Mouse (Mus musculus): Measurements from ENCODE around the gene Ddx5. TPM values are rescaled to one million over a fixed set of nuclear protein-coding genes. Genes with fewer than 3 reads are reported as not detected.
"Not testable (repeated sequence)": the region's sequence is repeated elsewhere in the genome, so short reads cannot be mapped to it uniquely, and the experiment has no call there.

Ddx5 gene
- polyA plus RNA-seq, 1 experiment from 2014 or later, result 429 TPM

- no peak for ATAC-seq (ENCODE audit: insufficient read depth)
- Histone ChIP-seq H3K27ac (ENCODE audit: low read depth) (no peak overlapping the region), H3K36me3 (ENCODE audit: insufficient read depth) (peaks cover 97% of the 10 kb centered on the region), H3K9ac (no peak overlapping the region), H3K9me3 (ENCODE audit: low read depth, low read length) (no peaks in the 10 kb centered on the region), H3K4me2 (no peak overlapping the region), H3K4me1 (ENCODE audit: insufficient read depth) (no peaks in the 10 kb centered on the region), H3K27me3 (ENCODE audit: insufficient read depth, low read length) (no peaks in the 10 kb centered on the region), H3K4me3 (ENCODE audit: low read depth, low read length) (no peak overlapping the region)
- WGBS, result 53% methylated on average over 2 of the region's 2 CpGs
- DNase-seq, result no peak
- TF ChIP-seq CTCF (IDR thresholded peaks at IDR 0.05; ENCODE audit: low read depth), result no peak
Measured at GRCm38 (mm10) chr11:106815761-106816160, 26.8 kb upstream of the Ddx5 start.

DNA sequence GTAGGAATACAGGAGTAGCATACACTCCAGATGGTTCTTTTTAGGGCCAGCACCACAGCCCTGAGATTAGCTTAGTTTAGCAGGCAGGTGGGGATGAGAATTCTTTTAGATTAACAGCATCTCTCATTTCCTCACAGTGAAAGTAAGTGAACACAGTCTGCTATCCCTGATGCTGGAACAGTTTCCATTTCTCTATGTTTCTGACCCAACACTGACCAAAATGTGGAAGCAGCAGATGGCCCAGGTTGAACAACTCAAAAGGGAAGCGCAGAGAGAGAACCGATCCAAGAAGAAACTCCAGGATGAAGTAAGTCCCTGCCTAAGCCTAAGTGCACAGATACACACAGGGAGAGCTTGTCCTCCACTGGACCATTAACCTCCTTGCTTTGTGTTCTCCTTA, 26.3 kb upstream of the Ddx5 start:
- no peak overlapping the region for H3K9ac ChIP-seq
- no peak overlapping the region for H3K4me2 ChIP-seq
- H3K27ac ChIP-seq (ENCODE audit: low read depth), result no peak overlapping the region
- ATAC-seq (ENCODE audit: insufficient read depth), result no peak
- H3K36me3 ChIP-seq (ENCODE audit: insufficient read depth), result peaks cover 97% of the 10 kb centered on the region
- no peaks in the 10 kb centered on the region for H3K4me1 ChIP-seq (ENCODE audit: insufficient read depth)
- no peak for DNase-seq
- H3K4me3 ChIP-seq (ENCODE audit: low read depth, low read length), result no peak overlapping the region
- WGBS, result 93% methylated on average over 2 of the region's 2 CpGs
- no peak for TF ChIP-seq CTCF (IDR thresholded peaks at IDR 0.05; ENCODE audit: low read depth)
- no peaks in the 10 kb centered on the region for H3K27me3 ChIP-seq (ENCODE audit: insufficient read depth, low read length)
- no peaks in the 10 kb centered on the region for H3K9me3 ChIP-seq (ENCODE audit: low read depth, low read length)

- ATAC-seq (ENCODE audit: insufficient read depth) (no peak), DNase-seq (no peak)
- no peak overlapping the region for H3K4me2 ChIP-seq
- no peak overlapping the region for H3K9ac ChIP-seq
- no peaks in the 10 kb centered on the region for H3K4me1 ChIP-seq (ENCODE audit: insufficient read depth)
- H3K9me3 ChIP-seq (ENCODE audit: low read depth, low read length), result no peaks in the 10 kb centered on the region
- no peaks in the 10 kb centered on the region for H3K27me3 ChIP-seq (ENCODE audit: insufficient read depth, low read length)
- no peak for TF ChIP-seq CTCF (IDR thresholded peaks at IDR 0.05; ENCODE audit: low read depth)
- 67% methylated on average over 14 of the region's 14 CpGs for WGBS
- H3K4me3 ChIP-seq (ENCODE audit: low read depth, low read length), result no peak overlapping the region
- peaks cover 98% of the 10 kb centered on the region for H3K36me3 ChIP-seq (ENCODE audit: insufficient read depth)
- no peak overlapping the region for H3K27ac ChIP-seq (ENCODE audit: low read depth)
Measured at GRCm38 (mm10) chr11:106814601-106815320, 25.8 kb upstream of the Ddx5 start.

- Histone ChIP-seq H3K27me3 (ENCODE audit: insufficient read depth, low read length) (no peaks in the 10 kb centered on the region), H3K9ac (no peak overlapping the region), H3K27ac (ENCODE audit: low read depth) (no peak overlapping the region), H3K4me3 (ENCODE audit: low read depth, low read length) (no peak overlapping the region), H3K9me3 (ENCODE audit: low read depth, low read length) (no peaks in the 10 kb centered on the region), H3K36me3 (ENCODE audit: insufficient read depth) (peaks cover 89% of the 10 kb centered on the region), H3K4me2 (no peak overlapping the region), H3K4me1 (ENCODE audit: insufficient read depth) (no peaks in the 10 kb centered on the region)
- ATAC-seq (ENCODE audit: insufficient read depth), result no peak
- 82% methylated on average over 7 of the region's 7 CpGs for WGBS
- no peak for TF ChIP-seq CTCF (IDR thresholded peaks at IDR 0.05; ENCODE audit: low read depth)
- DNase-seq, result no peak
Measured at GRCm38 (mm10) chr11:106812410-106813136, 23.6 kb upstream of the Ddx5 start.

DNA sequence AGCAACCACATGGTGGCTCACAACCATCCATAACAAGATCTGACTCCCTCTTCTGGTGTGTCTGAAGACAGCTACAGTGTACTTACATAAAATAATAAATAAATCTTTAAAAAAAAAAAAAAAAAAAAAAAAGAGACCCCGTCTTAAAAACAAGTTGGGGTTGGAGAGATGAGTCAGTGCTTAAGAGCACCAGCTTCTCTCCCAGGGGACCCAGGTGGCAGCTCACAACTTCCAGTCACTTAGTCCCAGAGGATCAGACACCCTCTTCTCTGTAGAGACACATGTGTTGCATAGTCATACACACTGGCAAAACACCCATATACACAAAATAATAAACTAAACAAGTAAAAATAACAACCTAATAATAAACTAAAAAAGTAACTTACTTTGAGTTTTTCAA, 18.5 kb upstream of the Ddx5 start:
- peaks cover 68% of the 10 kb centered on the region for H3K36me3 ChIP-seq (ENCODE audit: insufficient read depth)
- H3K27me3 ChIP-seq (ENCODE audit: insufficient read depth, low read length); ATAC-seq (ENCODE audit: insufficient read depth); DNase-seq; H3K27ac ChIP-seq (ENCODE audit: low read depth); H3K4me1 ChIP-seq (ENCODE audit: insufficient read depth); H3K4me2 ChIP-seq; H3K9me3 ChIP-seq (ENCODE audit: low read depth, low read length); H3K9ac ChIP-seq; H3K4me3 ChIP-seq (ENCODE audit: low read depth, low read length): not testable (repeated sequence)
- WGBS, result 73% methylated on average over 1 of the region's 1 CpGs

GRCm38 (mm10) chr11:106802069-106802627, 13.2 kb upstream of the Ddx5 start:
- Histone ChIP-seq H3K9me3 (ENCODE audit: low read depth, low read length) (no peaks in the 10 kb centered on the region), H3K4me2 (no peak overlapping the region), H3K27me3 (ENCODE audit: insufficient read depth, low read length) (no peaks in the 10 kb centered on the region), H3K27ac (ENCODE audit: low read depth) (no peak overlapping the region), H3K4me1 (ENCODE audit: insufficient read depth) (no peaks in the 10 kb centered on the region), H3K9ac (no peak overlapping the region), H3K4me3 (ENCODE audit: low read depth, low read length) (no peak overlapping the region), H3K36me3 (ENCODE audit: insufficient read depth) (peaks cover 78% of the 10 kb centered on the region)
- DNase-seq (no peak), ATAC-seq (ENCODE audit: insufficient read depth) (no peak)
- 88% methylated on average over 10 of the region's 10 CpGs for WGBS
- TF ChIP-seq CTCF (IDR thresholded peaks at IDR 0.05; ENCODE audit: low read depth), result no peak

GRCm38 (mm10) chr11:106795679-106796078, 6.7 kb upstream of the Ddx5 start:
- Histone ChIP-seq H3K4me1 (ENCODE audit: insufficient read depth) (no peaks in the 10 kb centered on the region), H3K9me3 (ENCODE audit: low read depth, low read length) (no peaks in the 10 kb centered on the region), H3K9ac (no peak overlapping the region), H3K36me3 (ENCODE audit: insufficient read depth) (peaks cover 88% of the 10 kb centered on the region), H3K4me3 (ENCODE audit: low read depth, low read length) (no peak overlapping the region), H3K27me3 (ENCODE audit: insufficient read depth, low read length) (no peaks in the 10 kb centered on the region), H3K27ac (ENCODE audit: low read depth) (no peak overlapping the region), H3K4me2 (no peak overlapping the region)
- no peak for TF ChIP-seq CTCF (IDR thresholded peaks at IDR 0.05; ENCODE audit: low read depth)
- ATAC-seq (ENCODE audit: insufficient read depth), result no peak
- no peak for DNase-seq
- WGBS, result 34% methylated on average over 9 of the region's 9 CpGs

Measured in lung, embryonic 14.5 days (tissue).